Mouse (Mus musculus): ENCODE measurements around the gene Osbpl3. TPM values are rescaled to one million over a fixed set of nuclear protein-coding genes. Genes with fewer than 3 reads are reported as not detected.
A peak's percentile ranks its signal among the peaks of the same experiment; 100 is the strongest.

Osbpl3 gene
- polyA plus RNA-seq, 1 experiment from 2014 or later = 14.5 TPM

GRCm38 (mm10) chr6:50457551-50458348, 1.7 kb upstream of the Osbpl3 start:
- peak; percentile 50 for ATAC-seq (ENCODE audit: low FRiP score, low TSS enrichment)
- DNase-seq (ENCODE audit: low spot score) = peak; percentile 67

GRCm38 (mm10) chr6:50456706-50457105, 705 bp upstream of the Osbpl3 start:
- no peak overlapping the region for H3K4me3 ChIP-seq (ENCODE audit: low read depth, low read length)
- DNase-seq (ENCODE audit: low spot score) (no peak), ATAC-seq (ENCODE audit: low FRiP score, low TSS enrichment) (no peak)
- H3K27me3 ChIP-seq (ENCODE audit: control insufficient read depth, insufficient read depth, low read length) = no peaks in the 10 kb centered on the region
- H3K4me2 ChIP-seq (replicated peaks; ENCODE audit: low read depth) = peak overlapping the region; percentile 90; the same call in 1 of the 2 replicates
- no peaks in the 10 kb centered on the region; the same call in none of the 2 replicates for H3K4me1 ChIP-seq (replicated peaks; ENCODE audit: control insufficient read depth, insufficient read depth)
- H3K27ac ChIP-seq (replicated peaks) = peak overlapping the region; percentile 93
- no peak overlapping the region for H3K9ac ChIP-seq (ENCODE audit: low read length)
- TF ChIP-seq EP300 (optimal IDR thresholded peaks at IDR 0.05) = no peak
- TF ChIP-seq CTCF (IDR thresholded peaks at IDR 0.05; ENCODE audit: low read depth) = no peak
- no peaks in the 10 kb centered on the region for H3K36me3 ChIP-seq (ENCODE audit: control insufficient read depth, insufficient read depth, low read length)
- H3K9me3 ChIP-seq (ENCODE audit: control insufficient read depth, low read length) = no peaks in the 10 kb centered on the region
- 60% methylated on average over 14 of the region's 14 CpGs for WGBS

More at GRCm38 (mm10) chr6:50457551-50458348, 1.7 kb upstream of the Osbpl3 start:
- no peak overlapping the region for H3K4me2 ChIP-seq (replicated peaks; ENCODE audit: low read depth)
- peak overlapping the region; percentile 93 for H3K27ac ChIP-seq (replicated peaks)
- no peak overlapping the region for H3K4me3 ChIP-seq (ENCODE audit: low read depth, low read length)
- H3K4me1 ChIP-seq (replicated peaks; ENCODE audit: control insufficient read depth, insufficient read depth) = no peaks in the 10 kb centered on the region; the same call in none of the 2 replicates
- H3K9ac ChIP-seq (ENCODE audit: low read length) = no peak overlapping the region
- no peak for TF ChIP-seq CTCF (IDR thresholded peaks at IDR 0.05; ENCODE audit: low read depth)
- TF ChIP-seq EP300 (optimal IDR thresholded peaks at IDR 0.05) = no peak
- WGBS = 63% methylated on average over 12 of the region's 12 CpGs
- no peaks in the 10 kb centered on the region for H3K9me3 ChIP-seq (ENCODE audit: control insufficient read depth, low read length)
- no peaks in the 10 kb centered on the region for H3K27me3 ChIP-seq (ENCODE audit: control insufficient read depth, insufficient read depth, low read length)
- H3K36me3 ChIP-seq (ENCODE audit: control insufficient read depth, insufficient read depth, low read length) = no peaks in the 10 kb centered on the region

GRCm38 (mm10) chr6:50455102-50455828, 736 bp downstream of the Osbpl3 start:
- under 1% methylated on average over 39 of the region's 39 CpGs for WGBS
- TF ChIP-seq EP300 (optimal IDR thresholded peaks at IDR 0.05) (no peak), CTCF (IDR thresholded peaks at IDR 0.05; ENCODE audit: low read depth) (0 out of 2 replicates have a peak, but pooled peaks have one; percentile 12)
- H3K4me1 ChIP-seq (replicated peaks; ENCODE audit: control insufficient read depth, insufficient read depth) = no peaks in the 10 kb centered on the region; the same call in none of the 2 replicates
- peak overlapping the region; percentile 93 for H3K27ac ChIP-seq (replicated peaks)
- DNase-seq (ENCODE audit: low spot score) (peak; percentile 57), ATAC-seq (ENCODE audit: low FRiP score, low TSS enrichment) (peak; percentile 18)
- peak overlapping the region; percentile 90 for H3K4me2 ChIP-seq (replicated peaks; ENCODE audit: low read depth)
- no peaks in the 10 kb centered on the region for H3K27me3 ChIP-seq (ENCODE audit: control insufficient read depth, insufficient read depth, low read length)
- H3K9ac ChIP-seq (ENCODE audit: low read length) = peak overlapping the region; percentile 78
- H3K36me3 ChIP-seq (ENCODE audit: control insufficient read depth, insufficient read depth, low read length) = no peaks in the 10 kb centered on the region
- peak overlapping the region; percentile 80 for H3K4me3 ChIP-seq (ENCODE audit: low read depth, low read length)
- H3K9me3 ChIP-seq (ENCODE audit: control insufficient read depth, low read length) = no peaks in the 10 kb centered on the region

- WGBS = 62% methylated on average over 6 of the region's 6 CpGs
- TF ChIP-seq CTCF (IDR thresholded peaks at IDR 0.05; ENCODE audit: low read depth) (no peak), EP300 (optimal IDR thresholded peaks at IDR 0.05) (no peak)
- H3K9me3 ChIP-seq (ENCODE audit: control insufficient read depth, low read length) = no peaks in the 10 kb centered on the region
Measured at GRCm38 (mm10) chr6:50453651-50454050, 2.4 kb downstream of the Osbpl3 start.

GRCm38 (mm10) chr6:50452220-50452619, 3.8 kb downstream of the Osbpl3 start:
- TF ChIP-seq EP300 (optimal IDR thresholded peaks at IDR 0.05) (no peak), CTCF (IDR thresholded peaks at IDR 0.05; ENCODE audit: low read depth) (no peak)
- no peak for DNase-seq (ENCODE audit: low spot score)
- H3K4me2 ChIP-seq (replicated peaks; ENCODE audit: low read depth) = no peak overlapping the region
- no peak overlapping the region for H3K27ac ChIP-seq (replicated peaks)
- no peaks in the 10 kb centered on the region for H3K27me3 ChIP-seq (ENCODE audit: control insufficient read depth, insufficient read depth, low read length)
- no peak overlapping the region for H3K9ac ChIP-seq (ENCODE audit: low read length)
- H3K9me3 ChIP-seq (ENCODE audit: control insufficient read depth, low read length) = no peaks in the 10 kb centered on the region
- ATAC-seq (ENCODE audit: low FRiP score, low TSS enrichment) = no peak
- H3K36me3 ChIP-seq (ENCODE audit: control insufficient read depth, insufficient read depth, low read length) = no peaks in the 10 kb centered on the region
- H3K4me3 ChIP-seq (ENCODE audit: low read depth, low read length) = no peak overlapping the region
- no peaks in the 10 kb centered on the region; the same call in none of the 2 replicates for H3K4me1 ChIP-seq (replicated peaks; ENCODE audit: control insufficient read depth, insufficient read depth)
- WGBS = 90% methylated on average over 10 of the region's 10 CpGs

More at GRCm38 (mm10) chr6:50453651-50454050, 2.4 kb downstream of the Osbpl3 start:
- H3K4me1 ChIP-seq (replicated peaks; ENCODE audit: control insufficient read depth, insufficient read depth) = no peaks in the 10 kb centered on the region; the same call in none of the 2 replicates
- H3K36me3 ChIP-seq (ENCODE audit: control insufficient read depth, insufficient read depth, low read length) = no peaks in the 10 kb centered on the region
- H3K27ac ChIP-seq (replicated peaks) = no peak overlapping the region
- no peak overlapping the region for H3K4me3 ChIP-seq (ENCODE audit: low read depth, low read length)
- DNase-seq (ENCODE audit: low spot score) (no peak), ATAC-seq (ENCODE audit: low FRiP score, low TSS enrichment) (no peak)
- H3K4me2 ChIP-seq (replicated peaks; ENCODE audit: low read depth) = no peak overlapping the region; the same call in 1 of the 2 replicates
- H3K27me3 ChIP-seq (ENCODE audit: control insufficient read depth, insufficient read depth, low read length) = no peaks in the 10 kb centered on the region
- H3K9ac ChIP-seq (ENCODE audit: low read length) = no peak overlapping the region

All from stomach, postnatal 0 days (tissue).